Mouse (Mus musculus): ENCODE data around the gene Sco1.

- TF ChIP-seq CTCF (IDR thresholded peaks at IDR 0.05; ENCODE audit: insufficient read depth, low read depth, low read length) (no peak), POLR2A (IDR thresholded peaks at IDR 0.05; ENCODE audit: insufficient read depth, low read depth, low read length) (no peak)
Observed at GRCm38 (mm10) chr11:67078888-67079287, 26.4 kb downstream of the Sco1 start.
